Mouse (Mus musculus) testis, postnatal 10 days (tissue): ENCODE results near the gene Lpin3.

Source experiments
- DNase-seq: peaks from one replicate; pipeline ENCODE4 v3.0.0; 2021; ENCODE audit warnings: low spot score

Lpin3 gene

DNA sequence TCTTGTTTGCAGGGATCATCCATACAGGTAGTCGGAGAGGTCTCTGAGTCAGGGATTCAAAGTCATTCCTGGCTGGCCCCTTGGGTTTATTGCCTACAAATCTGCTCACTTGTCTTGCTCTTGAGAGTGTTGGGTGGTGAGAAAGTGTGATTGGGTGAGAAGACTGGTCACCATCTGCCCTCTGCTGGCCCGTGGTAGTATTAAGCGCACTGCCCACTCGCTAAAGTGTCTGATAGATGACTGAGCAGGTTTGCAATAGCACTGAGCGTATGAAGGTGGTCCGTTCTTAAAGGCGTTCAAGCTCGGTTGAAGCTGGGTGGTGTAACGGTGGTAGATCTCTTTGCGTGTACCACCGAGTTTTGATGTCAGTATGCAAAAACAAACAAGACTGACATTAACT is 6.8 kb downstream of the Lpin3 start:
- peak; percentile 89 for DNase-seq

DNA sequence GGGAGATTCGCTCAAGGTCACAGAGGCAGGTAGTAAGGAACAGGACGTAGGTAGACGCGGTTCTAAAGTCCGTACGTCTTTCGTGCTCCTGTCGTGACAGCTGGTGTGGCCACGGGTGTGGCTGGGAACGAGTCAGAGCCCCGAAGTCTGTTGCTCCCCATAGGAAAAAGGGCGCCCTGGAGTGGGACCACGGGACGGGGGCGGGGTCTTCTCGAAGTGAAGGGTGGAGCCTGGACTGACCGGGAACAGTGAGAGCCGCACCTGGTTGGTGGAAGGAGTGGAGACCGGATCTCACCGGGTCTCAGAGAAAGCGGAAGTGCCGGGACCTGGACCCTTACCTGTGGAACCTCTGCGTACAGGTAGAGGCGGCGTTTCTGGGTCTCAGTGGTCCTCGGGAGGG is 7.4 kb downstream of the Lpin3 start:
- DNase-seq: peak; percentile 79

DNA sequence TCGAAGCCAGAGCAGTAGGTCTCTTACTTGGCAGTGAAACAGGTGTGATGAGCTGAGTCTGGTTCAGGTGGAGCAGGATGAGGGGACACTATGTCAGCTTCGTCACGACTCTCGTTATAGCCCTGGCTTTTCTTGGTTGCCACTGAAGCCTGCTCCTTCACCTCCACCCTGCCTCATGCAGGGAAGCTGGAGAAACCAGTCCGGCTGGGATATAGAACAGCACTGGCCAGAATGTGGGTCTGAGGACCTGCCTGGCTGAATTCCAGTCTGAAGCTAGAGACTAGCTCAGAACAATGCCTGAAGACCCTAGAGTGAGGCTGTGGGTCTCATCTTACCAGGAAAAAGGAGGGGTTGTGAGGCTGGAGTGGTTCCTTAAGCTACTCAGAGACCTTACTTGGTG is 10.6 kb downstream of the Lpin3 start:
- no peak for DNase-seq

DNA sequence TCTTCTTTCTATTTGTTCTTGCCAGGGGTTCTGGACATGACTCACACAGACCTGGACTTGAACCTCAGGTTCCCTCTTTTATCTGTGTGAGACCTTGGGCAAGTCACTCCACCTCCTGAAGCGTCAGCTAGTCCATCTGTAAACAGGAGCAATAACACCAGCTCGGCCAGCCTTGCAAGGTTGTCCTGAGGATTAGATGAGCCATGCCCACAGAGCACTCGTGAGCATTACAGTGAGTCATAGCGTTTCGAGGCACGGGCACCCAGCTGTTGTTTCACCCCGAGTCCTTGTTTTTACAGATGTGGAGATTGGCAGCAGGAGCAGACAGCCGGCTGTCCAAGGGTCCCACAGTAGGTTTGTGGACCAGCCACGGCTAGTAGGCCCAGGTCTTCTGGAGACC is 11.2 kb downstream of the Lpin3 start:
- DNase-seq: no peak

DNA sequence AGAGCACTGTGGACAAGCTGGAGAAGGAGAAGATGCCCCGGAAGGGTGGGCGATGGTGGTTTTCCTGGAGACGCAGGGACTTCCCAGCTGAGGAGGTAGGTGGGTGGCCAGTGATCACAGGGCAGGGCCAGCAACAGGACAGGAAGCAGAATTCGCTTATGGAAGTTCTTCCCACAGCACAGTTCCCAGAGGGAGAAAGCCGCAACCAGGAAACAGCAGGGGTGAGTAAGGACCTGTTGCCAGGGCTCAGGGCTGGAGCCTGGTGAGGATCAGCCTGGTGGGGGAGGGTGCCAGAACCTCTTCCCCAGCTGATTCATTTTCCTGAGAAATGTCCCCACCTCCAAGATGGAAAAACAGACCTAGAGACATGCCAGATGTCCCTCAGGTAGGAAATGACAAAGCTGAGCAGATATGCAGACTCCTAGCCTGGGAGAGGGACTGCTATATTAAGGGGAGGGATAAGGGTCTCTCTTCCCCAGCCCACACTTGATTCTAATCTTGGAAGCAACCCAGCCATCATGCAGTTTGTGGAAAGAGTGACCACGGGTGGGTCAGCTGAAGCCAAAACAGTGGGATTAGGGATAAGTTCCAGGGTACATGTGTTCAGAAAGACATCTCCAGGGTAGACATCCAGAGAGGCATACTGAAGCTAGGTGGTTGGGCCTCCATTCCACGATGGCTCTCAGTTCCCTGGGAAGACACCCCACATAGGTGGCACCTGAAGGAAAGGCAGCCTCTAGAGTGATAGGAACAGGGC is 21.4 kb downstream of the Lpin3 start:
- DNase-seq: no peak

DNA sequence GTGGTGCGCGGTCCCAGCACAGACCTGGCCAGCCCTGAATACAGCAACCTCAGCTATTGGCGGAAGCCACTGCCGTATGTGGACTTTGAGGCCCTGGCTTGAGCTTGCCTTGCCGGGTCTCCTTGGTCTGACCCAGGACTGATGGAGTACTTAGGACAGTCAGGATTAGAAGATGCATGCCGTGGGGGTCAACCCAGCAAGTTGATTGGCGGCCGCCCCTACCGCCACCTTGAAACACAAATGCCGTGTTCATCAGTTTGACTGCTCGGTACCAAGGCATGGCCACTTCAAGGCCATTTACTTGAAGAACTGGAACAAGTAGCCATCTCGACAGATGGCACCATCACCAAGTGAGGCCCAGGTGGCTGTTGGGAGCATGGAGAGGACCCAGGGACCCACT is 24.8 kb downstream of the Lpin3 start:
- no peak for DNase-seq

DNA sequence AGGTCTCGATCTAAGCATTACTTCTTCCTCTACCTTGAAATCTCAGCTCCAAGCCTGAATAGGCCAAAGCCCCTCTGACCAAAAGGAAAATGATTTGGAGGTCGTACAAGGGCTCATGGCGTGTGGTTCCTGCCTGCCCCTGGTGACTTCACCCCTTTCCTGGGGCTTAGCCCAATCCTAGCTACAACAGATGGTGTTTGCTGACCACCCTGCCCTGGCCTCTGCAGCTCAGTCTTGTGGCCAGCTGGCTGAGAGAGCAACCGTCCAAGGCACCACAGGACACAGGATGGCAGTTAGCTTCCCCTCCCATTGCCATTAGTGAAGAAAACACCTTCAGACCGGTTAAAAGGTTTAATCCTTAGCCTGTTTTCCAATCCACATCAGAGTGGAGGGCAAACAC is 25.6 kb downstream of the Lpin3 start:
- DNase-seq: no peak

DNA sequence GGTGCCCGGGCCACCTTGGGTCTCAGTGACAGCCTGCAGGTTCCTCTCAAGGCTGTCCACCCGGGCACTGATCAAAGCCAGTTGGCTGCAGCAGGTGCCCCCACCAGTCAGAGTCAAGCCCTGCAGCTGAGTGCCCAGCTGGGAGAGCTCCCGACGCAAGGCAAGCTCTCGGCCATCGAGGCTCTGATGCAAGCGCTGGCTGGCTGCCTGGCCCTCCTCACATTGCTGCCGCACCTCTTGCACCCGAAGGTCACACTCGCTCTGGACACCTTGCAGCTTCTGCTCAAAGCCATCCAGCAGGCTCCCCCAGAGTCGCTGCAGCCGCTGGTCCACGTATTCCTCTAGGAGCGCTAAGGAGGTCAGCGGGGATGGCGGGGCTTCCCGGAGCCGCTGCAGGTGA is 28.1 kb downstream of the Lpin3 start:
- no peak for DNase-seq

DNA sequence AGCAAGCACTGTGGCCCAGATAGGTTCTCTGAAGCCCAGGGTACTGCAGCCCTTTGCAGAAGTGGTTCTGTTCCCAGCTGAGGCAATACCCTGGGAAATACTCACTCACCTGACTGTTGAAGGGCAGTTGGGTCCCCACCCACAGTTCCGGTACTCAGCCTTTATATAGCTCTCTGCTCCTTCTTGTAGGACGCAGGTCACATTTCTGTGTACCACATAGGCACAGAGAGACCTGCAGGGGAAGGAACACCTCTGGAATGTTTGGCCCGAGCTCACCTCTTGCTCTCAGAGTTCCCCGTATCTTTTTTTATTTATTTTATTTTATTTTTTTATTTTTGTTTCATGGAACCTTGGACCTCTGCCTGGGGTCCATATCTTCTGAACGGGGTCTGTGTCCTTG is 30.2 kb downstream of the Lpin3 start:
- DNase-seq: no peak

DNA sequence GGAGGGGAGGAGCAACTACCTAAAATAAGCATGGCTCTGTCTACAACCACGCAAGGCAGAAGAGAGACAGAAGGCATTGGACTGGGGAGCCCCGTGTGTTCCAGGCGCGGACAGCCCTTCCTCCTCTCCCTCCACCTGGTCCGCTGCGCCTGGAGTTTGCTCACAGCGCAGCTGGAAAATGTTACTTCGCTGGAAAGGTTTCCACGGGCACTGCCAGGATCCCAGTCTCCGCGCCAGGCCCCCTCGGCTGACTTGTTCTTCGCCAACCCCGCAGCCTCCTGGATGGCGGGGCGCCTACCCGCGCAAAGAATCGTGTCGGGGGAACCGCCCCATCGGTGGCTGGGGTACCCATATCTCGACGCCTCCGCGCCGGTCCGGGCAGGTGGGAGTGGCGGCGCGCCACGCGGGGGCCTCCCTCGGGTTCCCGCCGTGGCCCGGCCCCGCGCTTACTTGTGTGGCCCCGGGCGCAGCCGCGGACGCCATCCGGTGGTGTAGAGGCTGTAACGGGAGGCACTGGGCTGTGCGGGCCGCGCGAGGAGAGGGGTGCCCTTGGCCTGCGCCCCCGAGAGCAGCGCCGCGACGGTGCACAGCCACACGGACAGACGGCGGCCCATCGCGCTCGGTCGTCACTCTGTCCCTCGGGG is 31.2 kb downstream of the Lpin3 start:
- peak; percentile 64 for DNase-seq

DNA sequence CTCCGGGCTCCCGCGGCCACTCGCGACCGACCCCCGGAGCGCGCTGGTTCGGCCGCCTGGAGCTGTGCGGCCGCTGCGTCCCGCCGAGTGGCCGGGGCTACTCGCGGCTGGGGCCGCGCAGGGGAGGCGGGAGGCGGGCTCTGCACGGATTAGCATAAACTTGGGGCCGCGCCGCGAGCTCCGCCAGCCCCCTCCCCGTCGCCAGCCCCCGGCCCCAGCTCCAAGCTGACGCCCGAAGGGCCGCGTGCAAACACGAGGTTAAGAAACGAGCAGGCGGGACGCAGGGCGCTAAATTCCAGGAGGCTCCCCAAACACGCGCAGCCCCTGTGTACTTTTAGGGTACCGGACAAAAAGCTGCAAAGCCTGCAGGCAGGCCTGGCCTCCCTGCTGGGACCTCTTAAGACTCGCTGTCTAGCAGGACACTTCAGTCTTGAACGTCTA is 31.8 kb downstream of the Lpin3 start, which contains the start of gene Emilin3:
Gene Emilin3 (minus strand): TSS at position 98 of the 441 bp plus-strand sequence.
- DNase-seq: peak; percentile 63

DNA sequence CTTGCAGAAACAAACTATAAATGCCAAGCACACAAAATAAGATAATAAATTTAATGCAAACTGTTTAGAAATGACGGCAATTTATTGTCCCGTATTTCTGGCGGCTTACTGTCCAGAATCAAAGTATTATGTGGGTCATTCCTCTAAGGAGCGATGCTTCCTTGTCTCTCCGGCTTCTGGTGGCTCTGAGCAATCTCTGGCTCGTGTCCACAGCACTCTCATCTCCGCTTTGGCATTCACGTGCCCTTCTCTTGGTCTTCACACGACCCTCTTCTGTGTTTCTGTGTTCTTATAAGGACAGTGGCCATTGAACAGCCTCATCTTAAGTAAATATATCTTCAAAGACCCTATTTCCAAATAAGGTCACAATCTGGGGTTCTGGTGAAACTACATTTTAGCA is 34.2 kb downstream of the Lpin3 start:
- DNase-seq: no peak

DNA sequence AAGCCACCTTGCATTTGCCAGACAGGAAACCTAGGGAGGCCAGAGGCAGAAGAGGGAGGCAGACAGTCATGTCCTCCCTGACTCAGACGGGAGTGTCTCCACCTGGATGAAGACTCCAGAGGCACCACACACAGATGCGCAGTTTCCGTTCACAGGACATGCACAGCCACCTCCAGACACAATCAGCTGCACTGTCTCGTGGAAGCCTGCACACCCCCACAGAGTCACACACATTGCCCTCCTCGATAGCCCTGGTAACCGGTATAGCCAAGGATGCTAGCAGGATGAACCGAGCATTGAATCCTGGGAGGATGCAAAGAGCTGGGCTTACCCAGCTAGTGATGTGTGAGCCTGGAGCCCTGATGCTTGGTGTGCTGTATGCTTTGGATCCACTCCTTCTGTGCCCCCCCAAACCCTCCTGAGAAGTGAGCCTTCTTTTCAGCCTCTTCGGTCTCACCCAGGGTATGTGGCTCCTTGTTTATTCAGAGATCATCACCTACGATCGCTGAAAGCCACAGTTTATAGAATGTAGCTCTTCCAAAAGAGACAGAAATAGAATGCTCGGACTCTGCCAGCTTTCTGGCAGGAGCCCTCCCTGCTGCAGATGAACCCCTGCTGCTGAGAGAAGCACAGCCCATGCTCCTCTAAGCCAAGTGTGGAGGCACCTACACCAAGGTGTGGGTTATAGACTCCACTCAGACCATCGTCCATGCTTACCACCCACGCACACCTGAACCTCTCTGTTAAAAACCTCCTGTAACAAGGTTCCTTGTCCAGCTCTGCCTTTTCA is 35.5 kb downstream of the Lpin3 start:
- no peak for DNase-seq

DNA sequence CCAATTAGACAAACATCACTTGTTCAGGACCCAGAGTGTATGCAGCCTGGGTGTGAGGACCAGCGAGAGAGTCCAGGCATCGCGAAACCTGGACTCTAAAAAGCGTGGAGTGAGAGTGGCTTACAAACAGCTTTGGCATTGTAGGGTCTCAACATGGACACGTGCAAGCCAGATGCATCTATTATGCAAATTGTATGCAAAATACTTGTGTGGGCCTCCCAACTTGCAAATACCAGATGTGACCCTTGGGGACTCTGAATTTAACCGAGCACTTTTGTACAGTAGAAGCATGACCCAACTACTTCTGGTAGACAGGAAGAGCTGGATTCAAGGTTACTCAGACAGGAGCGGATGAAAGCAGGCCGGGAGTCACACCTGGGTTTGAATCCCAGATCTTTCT is 36.2 kb downstream of the Lpin3 start:
- no peak for DNase-seq

DNA sequence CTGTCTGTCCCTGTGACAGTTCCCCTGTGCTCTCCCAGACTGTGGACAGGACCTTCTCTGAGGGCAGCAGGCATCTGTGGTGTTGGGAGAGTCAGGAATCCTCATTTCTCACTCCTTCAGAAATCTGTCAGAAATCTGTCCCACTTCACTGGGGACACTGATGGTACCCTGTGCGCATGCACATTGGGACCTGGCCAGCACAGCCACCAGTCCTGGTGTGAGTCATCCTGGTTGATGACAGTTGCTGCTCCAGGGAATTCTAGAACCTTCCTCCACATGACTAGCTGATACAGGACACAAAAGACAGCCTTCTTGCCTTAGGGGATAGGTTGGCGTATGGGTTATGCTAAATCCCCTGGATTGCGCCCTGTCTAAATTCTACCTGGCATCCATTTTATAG is 36.8 kb downstream of the Lpin3 start:
- no peak for DNase-seq

DNA sequence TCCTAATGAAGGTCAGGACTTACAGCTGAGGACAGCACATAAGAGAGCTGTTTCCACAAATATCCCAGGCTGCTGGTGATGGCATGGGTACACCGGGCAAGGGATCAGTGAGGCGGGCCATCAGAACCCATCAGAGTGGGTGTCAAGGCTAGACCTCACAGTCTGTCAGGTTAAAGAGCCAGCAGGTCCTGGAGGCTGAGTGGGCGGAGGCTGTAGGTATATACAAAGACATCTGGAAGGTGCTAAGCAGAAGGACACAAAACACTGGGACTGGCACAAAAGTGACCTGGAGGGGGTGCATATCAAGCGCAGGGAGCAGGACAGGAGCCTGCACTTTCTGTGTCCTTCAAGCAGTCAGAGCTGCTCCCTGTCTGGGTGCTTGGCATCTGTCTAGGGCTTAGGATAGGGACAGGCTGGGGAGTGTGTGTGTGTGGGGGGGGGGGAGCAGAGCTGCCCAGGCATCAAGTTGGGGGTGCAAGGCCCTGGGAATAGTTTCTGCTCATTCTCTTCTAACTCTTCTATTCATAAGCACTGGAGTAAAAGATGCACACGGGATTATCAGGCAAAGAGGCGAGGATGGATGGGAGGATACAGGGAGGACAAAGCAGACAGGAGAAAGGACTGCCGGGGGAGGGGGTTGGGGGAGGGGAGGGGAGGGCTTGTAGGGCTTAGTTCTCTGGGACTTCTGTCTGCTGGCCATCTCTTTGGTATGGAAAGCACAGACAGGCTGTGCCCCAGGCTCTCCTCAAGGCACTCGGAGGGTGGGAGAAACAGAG is 37.9 kb downstream of the Lpin3 start:
- no peak for DNase-seq

DNA sequence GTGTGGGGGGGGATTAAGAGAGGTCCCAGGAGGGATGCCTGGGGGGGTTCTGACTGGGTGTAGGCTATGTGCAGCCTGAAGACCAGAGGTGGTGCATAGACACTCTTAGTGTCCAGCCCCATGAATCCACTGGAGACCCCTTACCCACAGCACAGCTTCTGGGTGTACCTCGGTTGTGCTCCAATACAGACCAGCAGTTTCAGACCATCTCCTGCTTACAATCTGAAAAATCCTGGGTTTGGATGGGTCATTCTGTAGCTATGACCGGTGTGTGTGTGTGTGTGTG is 38.4 kb downstream of the Lpin3 start:
- DNase-seq: no peak

DNA sequence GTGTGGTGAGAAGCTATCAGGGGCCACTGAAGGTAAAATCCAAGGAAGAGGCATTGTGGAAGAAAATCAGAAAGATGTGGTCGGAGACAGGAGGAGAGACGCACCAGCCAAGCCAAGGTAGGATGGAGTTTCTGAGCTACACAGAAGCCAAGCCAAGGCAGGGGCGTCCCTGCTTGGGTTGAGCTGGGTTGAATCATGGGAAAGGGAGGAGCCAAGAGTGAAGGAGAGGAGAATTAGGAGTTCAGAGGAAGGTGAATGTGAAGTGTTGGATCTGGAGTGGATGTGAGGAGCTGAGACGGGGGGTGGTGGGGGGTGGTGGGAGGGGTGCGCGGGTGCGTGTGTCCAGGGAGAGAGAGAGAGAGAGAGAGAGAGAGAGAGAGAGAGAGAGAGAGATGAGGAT is 40.8 kb downstream of the Lpin3 start:
- DNase-seq: no peak

DNA sequence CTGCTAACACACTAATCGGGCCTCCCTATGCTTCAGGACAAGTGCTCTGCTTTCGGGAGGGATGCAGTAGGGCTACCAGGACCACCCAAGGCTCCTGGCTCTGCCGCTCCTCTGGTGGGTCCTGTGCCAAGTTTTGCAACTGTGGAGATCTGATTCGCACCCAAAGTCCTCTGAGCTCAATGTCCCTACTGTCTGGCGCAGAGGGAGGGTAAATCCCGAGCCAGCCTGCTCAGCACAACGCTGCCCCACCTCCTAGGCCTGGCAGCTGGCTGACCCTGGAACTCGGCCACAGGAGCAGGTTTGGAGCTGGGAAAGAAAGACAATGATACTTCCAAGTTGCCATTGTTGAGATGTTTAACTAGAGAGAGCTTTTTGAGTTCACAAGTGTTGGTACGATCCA is 44.7 kb downstream of the Lpin3 start:
- DNase-seq: peak; percentile 59

DNA sequence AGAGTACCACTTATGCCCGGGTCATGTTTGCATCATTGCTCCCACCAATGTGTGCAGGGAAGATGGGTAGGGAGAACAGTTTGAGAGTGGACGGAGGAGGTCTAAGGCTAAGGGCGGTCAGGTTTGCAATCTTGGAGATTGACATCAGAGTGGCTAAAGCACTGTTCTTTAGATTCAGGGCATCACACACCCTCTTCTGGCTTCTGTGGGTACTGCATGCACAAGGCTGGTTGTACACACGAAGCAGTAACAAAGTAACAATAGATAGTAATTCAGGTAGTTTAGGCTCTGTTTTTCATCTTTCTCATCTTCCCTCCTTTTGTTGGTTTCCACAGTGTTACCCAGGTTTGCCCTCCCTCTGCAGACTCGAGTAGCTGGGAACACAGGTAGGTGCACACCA is 50.9 kb downstream of the Lpin3 start:
- DNase-seq: no peak

DNA sequence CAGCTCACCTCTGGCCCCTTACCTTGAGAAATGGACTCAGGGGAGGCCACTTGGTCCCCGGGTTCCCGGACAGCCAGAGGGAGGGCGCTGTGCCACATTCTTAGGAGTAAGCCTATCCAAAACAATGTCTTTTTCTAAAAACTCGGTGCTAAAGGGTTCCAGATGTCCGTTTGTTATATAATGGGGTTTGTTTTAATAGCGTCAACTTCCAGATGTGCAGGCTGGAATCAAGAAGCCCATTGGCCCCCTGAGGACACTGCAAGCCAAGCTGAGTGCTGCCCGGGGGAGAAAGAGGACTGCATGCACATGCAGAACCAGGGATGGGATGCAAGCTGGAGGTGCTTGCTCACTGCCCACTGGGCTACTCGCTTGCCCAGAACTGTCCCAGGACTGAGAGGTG is 51.9 kb downstream of the Lpin3 start:
- no peak for DNase-seq

DNA sequence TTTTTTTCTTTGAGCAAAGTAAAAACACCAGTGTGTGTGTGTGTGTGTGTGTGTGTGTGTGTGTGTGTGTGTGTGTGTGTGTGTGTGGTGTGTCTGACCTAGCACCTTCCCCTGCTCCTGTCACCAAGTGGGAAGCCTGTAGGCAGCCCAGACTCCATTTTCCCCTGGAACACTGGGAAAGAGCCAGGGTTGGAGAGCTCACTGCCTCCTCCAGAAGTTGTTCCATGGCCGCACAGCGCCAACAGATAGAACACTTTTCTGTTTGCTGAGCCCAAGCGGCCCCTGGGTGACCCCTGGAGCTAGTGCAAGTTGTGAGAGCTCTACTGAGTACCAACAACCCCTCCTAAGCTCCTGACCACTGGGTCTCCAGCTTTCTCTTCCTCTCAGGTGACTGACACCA is 52.5 kb downstream of the Lpin3 start:
- no peak for DNase-seq

DNA sequence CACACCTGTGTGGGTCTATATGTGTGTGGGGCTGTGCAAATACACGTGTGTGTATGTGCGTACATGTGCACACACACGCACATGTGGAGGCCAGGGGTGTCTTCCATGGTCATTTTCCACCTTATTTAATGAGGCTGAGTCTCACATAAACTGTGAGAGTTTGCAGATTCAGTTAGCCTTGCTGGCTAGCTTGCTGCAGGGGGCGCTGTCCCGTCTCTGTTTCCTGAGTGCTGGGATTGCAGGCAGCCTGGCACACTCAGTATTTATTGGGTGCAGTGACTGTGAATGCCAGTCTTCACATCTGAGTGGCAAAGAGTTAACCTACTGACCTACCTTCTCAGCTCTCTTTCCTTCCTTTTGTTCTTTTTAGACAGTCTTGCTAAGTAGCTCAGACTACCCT is 53.4 kb downstream of the Lpin3 start:
- no peak for DNase-seq
